In genomic region chr3:135534103-135534502, GRCm38 (mm10) we compare ENCODE assay signal across 12 mouse cellular contexts. TPM values are rescaled to one million over a fixed set of nuclear protein-coding genes. Genes with fewer than 3 reads are reported as not detected.
A peak's percentile ranks its signal among the peaks of the same experiment; 100 is the strongest.
DNase-seq lines count a peak whose midpoint lies in the region; ATAC-seq and TF ChIP-seq lines count a peak whose summit lies in the region.
"Had no signal": no experiment of that assay in that cellular context is flagged by ENCODE, and none has a peak within 500 bp of the region (broad histone marks: within the 10 kb centered on the region; RNA-seq: fewer than 3 reads in every experiment).

No protein-coding gene starts in this region.

- no peak overlapping the region for H3K4me3 ChIP-seq in gastrocnemius, adult 2 months
- H3K4me3 ChIP-seq in midbrain, postnatal 0 days (ENCODE audit: low read depth, low read length) = no peak overlapping the region
- H3K4me3 ChIP-seq in midbrain, embryonic 15.5 days = no peak overlapping the region
- H3K4me3 ChIP-seq in intestine, embryonic 16.5 days (ENCODE audit: low read length) = no peak overlapping the region
- H3K4me3 ChIP-seq in stomach, postnatal 0 days (ENCODE audit: low read depth, low read length) = no peak overlapping the region
- no peak overlapping the region for H3K4me3 ChIP-seq in midbrain, embryonic 10.5 days

- no peaks in the 10 kb centered on the region for H3K27me3 ChIP-seq in midbrain, postnatal 0 days (ENCODE audit: insufficient read depth, low read length)
- no peaks in the 10 kb centered on the region for H3K27me3 ChIP-seq in midbrain, embryonic 15.5 days (replicated peaks)
- H3K27me3 ChIP-seq in intestine, embryonic 16.5 days (replicated peaks; ENCODE audit: control insufficient read depth, insufficient read depth, low read length) = no peaks in the 10 kb centered on the region
- no peaks in the 10 kb centered on the region for H3K27me3 ChIP-seq in stomach, postnatal 0 days (ENCODE audit: control insufficient read depth, insufficient read depth, low read length)
- no peaks in the 10 kb centered on the region for H3K27me3 ChIP-seq in midbrain, embryonic 10.5 days (ENCODE audit: low read depth, poor library complexity, severe bottlenecking)

- intact Hi-C loops in gastrocnemius, adult 2 months (cut with DNase I) = no loop called here

- no peak for DNase-seq in gastrocnemius, adult 2 months
- DNase-seq in gastrocnemius, postnatal 25 days = no peak
- no peak for DNase-seq in midbrain, postnatal 0 days (ENCODE audit: low spot score)
- no peak for DNase-seq in stomach, postnatal 0 days (ENCODE audit: low spot score)
- DNase-seq in midbrain, embryonic 10.5 days (ENCODE audit: low spot score) = no peak
- DNase-seq in natural killer cell, adult 2 months (ENCODE audit: low spot score in 2 of 2) = no peak
- DNase-seq: adrenal gland, postnatal 36 days; cerebellum, adult 9-11 months; kidney, adult 18-20 months; right cerebral cortex, postnatal 14 days had no signal

- TF ChIP-seq CTCF in gastrocnemius, adult 2 months (IDR thresholded peaks at IDR 0.05) = peak; percentile 33
- TF ChIP-seq CTCF in midbrain, postnatal 0 days (IDR thresholded peaks at IDR 0.05) = peak; percentile 41
- TF ChIP-seq CTCF in stomach, postnatal 0 days (IDR thresholded peaks at IDR 0.05; ENCODE audit: low read depth) = peak; percentile 64

- ATAC-seq in midbrain, postnatal 0 days (ENCODE audit: low FRiP score) = no peak
- no peak for ATAC-seq in midbrain, embryonic 15.5 days (replicated peaks)
- peak; percentile 81 for ATAC-seq in intestine, embryonic 16.5 days
- ATAC-seq in stomach, postnatal 0 days (ENCODE audit: low FRiP score, low TSS enrichment) = peak; percentile 77

- 81% methylated on average over 4 of the region's 5 CpGs for WGBS in midbrain, postnatal 0 days
- 81% methylated on average over 4 of the region's 5 CpGs for WGBS in midbrain, embryonic 15.5 days
- WGBS in intestine, embryonic 16.5 days = 68% methylated on average over 4 of the region's 5 CpGs
- 75% methylated on average over 4 of the region's 5 CpGs for WGBS in stomach, postnatal 0 days
- 80% methylated on average over 4 of the region's 5 CpGs for WGBS in midbrain, embryonic 10.5 days

- no peak for TF ChIP-seq EP300 in stomach, postnatal 0 days (optimal IDR thresholded peaks at IDR 0.05)

- no peaks in the 10 kb centered on the region for H3K9me3 ChIP-seq in midbrain, postnatal 0 days (ENCODE audit: low read length)
- H3K9me3 ChIP-seq in midbrain, embryonic 15.5 days = no peaks in the 10 kb centered on the region
- H3K9me3 ChIP-seq in intestine, embryonic 16.5 days (ENCODE audit: control insufficient read depth, low read length) = no peaks in the 10 kb centered on the region
- no peaks in the 10 kb centered on the region for H3K9me3 ChIP-seq in stomach, postnatal 0 days (ENCODE audit: control insufficient read depth, low read length)
- H3K9me3 ChIP-seq in midbrain, embryonic 10.5 days (replicated peaks) = no peaks in the 10 kb centered on the region

- H3K9ac ChIP-seq in midbrain, postnatal 0 days (replicated peaks; ENCODE audit: low read length, poor library complexity, severe bottlenecking) = no peak overlapping the region
- no peak overlapping the region for H3K9ac ChIP-seq in midbrain, embryonic 15.5 days
- H3K9ac ChIP-seq in intestine, embryonic 16.5 days (ENCODE audit: low read depth, low read length) = no peak overlapping the region
- no peak overlapping the region for H3K9ac ChIP-seq in stomach, postnatal 0 days (ENCODE audit: low read length)

- no peak overlapping the region for H3K27ac ChIP-seq in gastrocnemius, adult 2 months
- H3K27ac ChIP-seq in midbrain, postnatal 0 days (ENCODE audit: low read depth, low read length) = no peak overlapping the region
- no peak overlapping the region for H3K27ac ChIP-seq in midbrain, embryonic 15.5 days
- no peak overlapping the region for H3K27ac ChIP-seq in intestine, embryonic 16.5 days (ENCODE audit: low read length)
- H3K27ac ChIP-seq in stomach, postnatal 0 days (replicated peaks) = no peak overlapping the region
- H3K27ac ChIP-seq in midbrain, embryonic 10.5 days (replicated peaks) = no peak overlapping the region

- no peaks in the 10 kb centered on the region for H3K36me3 ChIP-seq in midbrain, postnatal 0 days (ENCODE audit: insufficient read depth, low read length)
- no peaks in the 10 kb centered on the region for H3K36me3 ChIP-seq in midbrain, embryonic 15.5 days (replicated peaks)
- no peaks in the 10 kb centered on the region for H3K36me3 ChIP-seq in intestine, embryonic 16.5 days (ENCODE audit: control insufficient read depth, insufficient read depth, low read length)
- H3K36me3 ChIP-seq in stomach, postnatal 0 days (ENCODE audit: control insufficient read depth, insufficient read depth, low read length) = no peaks in the 10 kb centered on the region
- no peaks in the 10 kb centered on the region for H3K36me3 ChIP-seq in midbrain, embryonic 10.5 days

- H3K4me1 ChIP-seq in midbrain, postnatal 0 days (ENCODE audit: insufficient read depth, low read length) = no peaks in the 10 kb centered on the region
- no peaks in the 10 kb centered on the region for H3K4me1 ChIP-seq in midbrain, embryonic 15.5 days
- no peaks in the 10 kb centered on the region for H3K4me1 ChIP-seq in intestine, embryonic 16.5 days (ENCODE audit: control insufficient read depth, insufficient read depth, low read length)
- H3K4me1 ChIP-seq in stomach, postnatal 0 days (replicated peaks; ENCODE audit: control insufficient read depth, insufficient read depth) = no peaks in the 10 kb centered on the region
- H3K4me1 ChIP-seq in midbrain, embryonic 10.5 days = no peaks in the 10 kb centered on the region

- H3K4me2 ChIP-seq in midbrain, postnatal 0 days (ENCODE audit: low read depth, low read length, poor library complexity, severe bottlenecking) = no peak overlapping the region
- H3K4me2 ChIP-seq in midbrain, embryonic 15.5 days = no peak overlapping the region
- no peak overlapping the region for H3K4me2 ChIP-seq in intestine, embryonic 16.5 days (ENCODE audit: low read depth, low read length)
- H3K4me2 ChIP-seq in stomach, postnatal 0 days (replicated peaks; ENCODE audit: low read depth) = no peak overlapping the region

RNA-seq across cellular contexts. Expression of gene Manba, which starts 48.7 kb away (rescaled TPM):
- total RNA-seq in gastrocnemius, adult 2 months (2021) = 1 to 10 TPM; 2.3 to 5.6 TPM
- total RNA-seq in gastrocnemius, postnatal 25 days (2021) = 1 to 10 TPM; 4.1 to 4.7 TPM
- 11.0 and 14.0 TPM in 2 replicates for total RNA-seq in midbrain, postnatal 0 days (2014; rRNA removed)
- polyA plus RNA-seq in midbrain, postnatal 0 days (2015; fragmentation: Nextera tagmentation; extraction: Ambion mirVana) = 7.2 and 8.0 TPM in 2 replicates
- polyA plus RNA-seq in midbrain, embryonic 15.5 days (2015; fragmentation: Nextera tagmentation; extraction: Ambion mirVana) = 7.9 and 8.5 TPM in 2 replicates
- polyA plus RNA-seq in intestine, embryonic 16.5 days (2015; fragmentation: Nextera tagmentation; extraction: Ambion mirVana) = 20.1 and 21.3 TPM in 2 replicates
- polyA plus RNA-seq in stomach, postnatal 0 days (2015; fragmentation: Nextera tagmentation; extraction: Ambion mirVana) = 11.8 and 12.8 TPM in 2 replicates
- 3.9 and 4.2 TPM in 2 replicates for polyA plus RNA-seq in midbrain, embryonic 10.5 days (2016; fragmentation: Nextera tagmentation; extraction: Ambion mirVana)

Comparison
In these comparisons a context has a peak if more than half of its experiments do, and no peak if none do; other contexts are left out.
1. ATAC-seq: peak in intestine, embryonic 16.5 days (single experiment) and stomach, postnatal 0 days (single experiment); none in midbrain, postnatal 0 days (single experiment) and midbrain, embryonic 15.5 days (single experiment).
2. Peak in every context shown above with its lines, with median percentiles within 50 percentile points of each other: CTCF ChIP-seq.